Mouse (Mus musculus): ENCODE measurements at regions not wholly inside any gene's neighbourhood (a gene's known extent, or its start where the extent isn't known, plus 50 kb on each side); places are given as distances from the start of the nearest gene placed in this dataset.
A peak's percentile ranks its signal among the peaks of the same experiment; 100 is the strongest.

- no peak for ATAC-seq (replicated peaks; ENCODE audit: low FRiP score, low read depth)
- peak; percentile 81 for TF ChIP-seq CTCF (IDR thresholded peaks at IDR 0.05; ENCODE audit: low read depth)
- WGBS, result 63% methylated on average over 3 of the region's 3 CpGs
Measured at GRCm38 (mm10) chr7:74108347-74108746, 94.9 kb upstream of the St8sia2 start.

GRCm38 (mm10) chr7:74107176-74107928, 93.9 kb upstream of the St8sia2 start:
- Histone ChIP-seq H3K9ac (ENCODE audit: low read depth, low read length) (no peak overlapping the region), H3K27me3 (ENCODE audit: insufficient read depth, low read length) (no peaks in the 10 kb centered on the region), H3K4me1 (replicated peaks; ENCODE audit: insufficient read depth, low read length) (no peaks in the 10 kb centered on the region), H3K9me3 (replicated peaks; ENCODE audit: low read length) (no peaks in the 10 kb centered on the region), H3K4me3 (replicated peaks; ENCODE audit: low read depth, low read length) (no peak overlapping the region), H3K27ac (no peak overlapping the region), H3K36me3 (ENCODE audit: insufficient read depth, low read length) (no peaks in the 10 kb centered on the region), H3K4me2 (ENCODE audit: low read length) (no peak overlapping the region)
- peak; percentile 89 for DNase-seq (ENCODE audit: low spot score)
- peak; percentile 57; the same call in 1 of the 2 replicates for ATAC-seq (replicated peaks; ENCODE audit: low FRiP score, low read depth)
- WGBS, result 52% methylated on average over 5 of the region's 5 CpGs
- TF ChIP-seq CTCF (IDR thresholded peaks at IDR 0.05; ENCODE audit: low read depth), result no peak

More at GRCm38 (mm10) chr7:74108347-74108746, 94.9 kb upstream of the St8sia2 start:
- Histone ChIP-seq H3K9me3 (replicated peaks; ENCODE audit: low read length) (no peaks in the 10 kb centered on the region), H3K36me3 (ENCODE audit: insufficient read depth, low read length) (no peaks in the 10 kb centered on the region), H3K4me3 (replicated peaks; ENCODE audit: low read depth, low read length) (no peak overlapping the region), H3K9ac (ENCODE audit: low read depth, low read length) (no peak overlapping the region), H3K27ac (no peak overlapping the region), H3K4me1 (replicated peaks; ENCODE audit: insufficient read depth, low read length) (no peaks in the 10 kb centered on the region), H3K27me3 (ENCODE audit: insufficient read depth, low read length) (no peaks in the 10 kb centered on the region), H3K4me2 (ENCODE audit: low read length) (no peak overlapping the region)
- peak; percentile 79 for DNase-seq (ENCODE audit: low spot score)

- no peak for DNase-seq (ENCODE audit: low spot score)
- Histone ChIP-seq H3K27me3 (ENCODE audit: insufficient read depth, low read length) (no peaks in the 10 kb centered on the region), H3K36me3 (ENCODE audit: insufficient read depth, low read length) (no peaks in the 10 kb centered on the region), H3K4me2 (ENCODE audit: low read length) (no peak overlapping the region), H3K4me3 (replicated peaks; ENCODE audit: low read depth, low read length) (no peak overlapping the region), H3K27ac (no peak overlapping the region), H3K9me3 (replicated peaks; ENCODE audit: low read length) (no peaks in the 10 kb centered on the region), H3K9ac (ENCODE audit: low read depth, low read length) (no peak overlapping the region), H3K4me1 (replicated peaks; ENCODE audit: insufficient read depth, low read length) (no peaks in the 10 kb centered on the region)
- 87% methylated on average over 3 of the region's 3 CpGs for WGBS
- ATAC-seq (replicated peaks; ENCODE audit: low FRiP score, low read depth), result no peak
- TF ChIP-seq CTCF (IDR thresholded peaks at IDR 0.05; ENCODE audit: low read depth), result no peak
Measured at GRCm38 (mm10) chr7:74091402-74092025, 78.0 kb upstream of the St8sia2 start.

GRCm38 (mm10) chr7:74080846-74081235, 67.4 kb upstream of the St8sia2 start:
- no peak for ATAC-seq (replicated peaks; ENCODE audit: low FRiP score, low read depth)
- Histone ChIP-seq H3K4me3 (replicated peaks; ENCODE audit: low read depth, low read length) (no peak overlapping the region), H3K9ac (ENCODE audit: low read depth, low read length) (no peak overlapping the region), H3K27ac (no peak overlapping the region), H3K4me2 (ENCODE audit: low read length) (no peak overlapping the region), H3K4me1 (replicated peaks; ENCODE audit: insufficient read depth, low read length) (no peaks in the 10 kb centered on the region), H3K27me3 (ENCODE audit: insufficient read depth, low read length) (no peaks in the 10 kb centered on the region), H3K9me3 (replicated peaks; ENCODE audit: low read length) (no peaks in the 10 kb centered on the region), H3K36me3 (ENCODE audit: insufficient read depth, low read length) (no peaks in the 10 kb centered on the region)
- no peak for TF ChIP-seq CTCF (IDR thresholded peaks at IDR 0.05; ENCODE audit: low read depth)
- WGBS, result 53% methylated on average over 4 of the region's 4 CpGs
- DNase-seq (ENCODE audit: low spot score), result no peak

- H3K27me3 ChIP-seq (ENCODE audit: insufficient read depth, low read length), result no peaks in the 10 kb centered on the region
- ATAC-seq (replicated peaks; ENCODE audit: low FRiP score, low read depth), result peak; percentile 61
- no peak overlapping the region for H3K27ac ChIP-seq
- TF ChIP-seq CTCF (IDR thresholded peaks at IDR 0.05; ENCODE audit: low read depth), result no peak
- no peaks in the 10 kb centered on the region for H3K36me3 ChIP-seq (ENCODE audit: insufficient read depth, low read length)
- no peak overlapping the region for H3K4me2 ChIP-seq (ENCODE audit: low read length)
- H3K9ac ChIP-seq (ENCODE audit: low read depth, low read length), result no peak overlapping the region
- 56% methylated on average over 9 of the region's 9 CpGs for WGBS
- H3K9me3 ChIP-seq (replicated peaks; ENCODE audit: low read length), result no peaks in the 10 kb centered on the region
- H3K4me3 ChIP-seq (replicated peaks; ENCODE audit: low read depth, low read length), result no peak overlapping the region
- DNase-seq (ENCODE audit: low spot score), result peak; percentile 90
- no peaks in the 10 kb centered on the region for H3K4me1 ChIP-seq (replicated peaks; ENCODE audit: insufficient read depth, low read length)
Measured at GRCm38 (mm10) chr7:74080079-74080845, 66.8 kb upstream of the St8sia2 start.

- Histone ChIP-seq H3K9ac (ENCODE audit: low read depth, low read length) (no peak overlapping the region), H3K27me3 (ENCODE audit: insufficient read depth, low read length) (no peaks in the 10 kb centered on the region), H3K4me1 (replicated peaks; ENCODE audit: insufficient read depth, low read length) (peaks cover 3% of the 10 kb centered on the region; the same call in 1 of the 2 replicates), H3K4me2 (ENCODE audit: low read length) (no peak overlapping the region), H3K36me3 (ENCODE audit: insufficient read depth, low read length) (no peaks in the 10 kb centered on the region), H3K9me3 (replicated peaks; ENCODE audit: low read length) (no peaks in the 10 kb centered on the region), H3K4me3 (replicated peaks; ENCODE audit: low read depth, low read length) (no peak overlapping the region), H3K27ac (no peak overlapping the region)
- WGBS, result 54% methylated on average over 3 of the region's 3 CpGs
- ATAC-seq (replicated peaks; ENCODE audit: low FRiP score, low read depth), result no peak
- peak; percentile 19 for DNase-seq (ENCODE audit: low spot score)
- TF ChIP-seq CTCF (IDR thresholded peaks at IDR 0.05; ENCODE audit: low read depth), result no peak
Measured at GRCm38 (mm10) chr7:74072632-74073031, 59.1 kb upstream of the St8sia2 start.
